Mouse (Mus musculus) kidney, embryonic 15.5 days (tissue): ENCODE measurements around the gene Eri3. TPM values are rescaled to one million over a fixed set of nuclear protein-coding genes. Genes with fewer than 3 reads are reported as not detected.
A peak's percentile ranks its signal among the peaks of the same experiment; 100 is the strongest.

Experiments used
- ATAC-seq: fragments of 200-750 bp; cut with Nextera tagmentation; replicated peaks from 2 replicates; pipeline ENCODE4 v1.8.0; 2017; ENCODE audit warnings: moderate TSS enrichment; ENCODE audit not compliant: low FRiP score
- H3K27ac ChIP-seq: fragments of 300-500 bp; sonication (generic); 2 replicates; pipeline ENCODE4 v1.5.1; 2015; ENCODE audit warnings: mild to moderate bottlenecking, inconsistent platforms
- H3K27me3 ChIP-seq: fragments of 300-500 bp; sonication (generic); 2 replicates; pipeline ENCODE4 v1.6.1; 2015; ENCODE audit warnings: inconsistent platforms
- H3K36me3 ChIP-seq: fragments of 300-500 bp; sonication (generic); 2 replicates; pipeline ENCODE4 v1.6.1; 2015; ENCODE audit warnings: inconsistent platforms
- H3K4me1 ChIP-seq: fragments of 300-500 bp; sonication (generic); 2 replicates; pipeline ENCODE4 v1.6.1; 2015; ENCODE audit warnings: inconsistent platforms
- H3K4me2 ChIP-seq: fragments of 300-500 bp; sonication (generic); 2 replicates; pipeline ENCODE4 v1.6.1; 2015; ENCODE audit warnings: moderate library complexity, mild to moderate bottlenecking, inconsistent platforms
- H3K4me3 ChIP-seq: fragments of 300-500 bp; sonication (generic); replicated peaks from 2 replicates; pipeline ENCODE4 v1.5.1; 2015; ENCODE audit warnings: mild to moderate bottlenecking, inconsistent platforms
- H3K9ac ChIP-seq: fragments of 300-500 bp; sonication (generic); 2 replicates; pipeline ENCODE4 v1.6.1; 2015; ENCODE audit warnings: mild to moderate bottlenecking, inconsistent platforms
- H3K9me3 ChIP-seq: fragments of 300-500 bp; sonication (generic); replicated peaks from 2 replicates; pipeline ENCODE4 v1.6.1; 2016; ENCODE audit warnings: inconsistent platforms
- WGBS: fragments of 180-500 bp; shearing (Covaris S2); methylation state at CpG from one replicate; pipeline ENCODE4 v1.1.7; 2015; ENCODE audit warnings: mixed read lengths; 5-methylcytosine and 5-hydroxymethylcytosine counted together
- polyA plus RNA-seq: library from polyadenylated mRNA; unstranded; fragments of >200 nt; fragmentation: Nextera tagmentation; extraction: Ambion mirVana; gene quantifications from 2 replicates; pipeline ENCODE4 v1.2.1, GENCODE M21; 2015

The Eri3 gene
- polyA plus RNA-seq, 1 experiment from 2014 or later: 149 TPM

DNA sequence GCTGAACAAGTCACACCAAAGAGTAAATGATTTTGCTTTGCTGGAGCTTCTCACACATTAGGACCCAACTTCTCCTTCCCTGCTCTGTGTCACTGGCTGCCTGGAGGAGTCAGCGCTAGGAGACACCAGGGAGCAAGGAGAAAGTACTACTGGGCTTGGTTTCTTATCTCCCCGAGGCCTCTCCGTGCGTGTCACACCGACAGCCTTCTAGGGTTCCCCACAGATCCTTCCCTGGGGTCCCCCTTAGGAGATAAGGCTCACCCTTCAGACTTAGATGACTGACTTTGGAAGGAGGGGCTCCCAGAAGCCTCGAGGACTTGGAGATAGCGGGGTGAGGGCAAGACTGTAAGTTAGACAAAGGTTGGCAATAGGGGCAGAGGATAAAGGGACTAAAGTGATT lies 84.5 kb downstream of the Eri3 start:
- Histone ChIP-seq H3K27me3 (no peaks in the 10 kb centered on the region), H3K9me3 (no peaks in the 10 kb centered on the region), H3K9ac (no peak overlapping the region), H3K36me3 (0 out of 2 replicates have a peak, but pooled peaks cover 17% of the 10 kb centered on the region), H3K27ac (no peak overlapping the region), H3K4me3 (no peak overlapping the region), H3K4me2 (no peak overlapping the region), H3K4me1 (peaks cover 17% of the 10 kb centered on the region)
- WGBS: 86% methylated on average over 7 of the region's 7 CpGs
- ATAC-seq: no peak

DNA sequence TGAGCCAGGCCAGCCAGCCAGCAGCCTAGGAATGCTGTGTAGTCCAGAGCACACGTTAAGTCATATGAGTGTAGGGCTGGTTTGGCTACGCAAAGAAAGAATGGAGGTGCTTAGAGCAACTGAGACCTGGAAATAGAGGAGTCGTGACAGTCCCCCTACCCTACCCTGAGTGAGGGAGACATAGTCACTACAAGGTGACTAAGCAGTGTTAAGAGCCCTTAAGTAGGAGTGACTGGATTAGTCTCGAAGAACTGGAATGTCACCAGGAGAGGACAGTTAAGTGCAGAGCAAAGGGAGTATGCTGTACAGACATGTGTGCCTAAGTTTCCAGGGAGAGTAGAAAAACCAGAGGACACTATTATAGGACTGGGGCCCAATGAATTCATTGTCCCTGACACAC lies 86.0 kb downstream of the Eri3 start:
- no peak for ATAC-seq
- Histone ChIP-seq H3K27me3 (no peaks in the 10 kb centered on the region), H3K4me3 (no peak overlapping the region), H3K27ac (no peak overlapping the region), H3K9me3 (no peaks in the 10 kb centered on the region), H3K4me2 (no peak overlapping the region), H3K9ac (no peak overlapping the region), H3K4me1 (peaks cover 6% of the 10 kb centered on the region; the same call in 1 of the 2 replicates), H3K36me3 (peaks cover 27% of the 10 kb centered on the region)
- WGBS: 83% methylated on average over 4 of the region's 4 CpGs

DNA sequence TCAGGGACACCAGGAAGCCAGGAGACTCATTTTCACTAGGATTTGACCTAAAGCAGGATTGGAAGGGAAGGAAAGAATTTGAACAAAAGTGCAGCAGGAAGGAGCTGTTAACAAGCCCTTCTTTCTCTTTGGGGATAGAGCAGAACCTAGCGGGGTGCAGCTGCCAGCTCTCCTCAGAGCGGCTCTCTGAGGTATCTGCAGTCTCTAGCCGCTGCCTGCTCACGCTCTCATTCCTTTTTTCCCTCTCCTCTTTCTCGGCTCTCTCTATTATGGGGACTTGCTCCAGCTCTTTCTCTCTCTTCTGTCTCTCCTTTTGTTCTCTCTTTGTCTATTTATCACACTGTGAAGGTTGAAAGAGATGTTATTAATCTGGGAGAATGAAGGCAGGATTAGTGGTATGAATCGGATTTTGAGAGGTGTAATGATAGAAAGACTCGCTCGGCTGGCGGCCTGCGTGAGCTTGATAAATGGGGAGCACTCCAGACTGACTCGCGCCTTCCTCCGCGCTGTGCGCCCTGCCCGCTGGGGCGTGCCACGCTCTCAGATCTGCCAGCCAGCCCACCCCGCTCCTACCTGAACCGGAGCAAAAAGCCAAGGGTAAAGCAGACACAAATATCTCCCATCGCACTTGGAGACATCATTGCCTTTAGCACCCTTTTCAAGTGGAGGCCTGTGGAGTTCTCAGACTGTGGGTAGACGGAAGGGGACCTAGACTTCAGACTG lies 86.9 kb downstream of the Eri3 start:
- H3K4me1 ChIP-seq: peaks cover 6% of the 10 kb centered on the region; the same call in 1 of the 2 replicates
- H3K27ac ChIP-seq: no peak overlapping the region
- peaks cover 30% of the 10 kb centered on the region for H3K36me3 ChIP-seq
- no peaks in the 10 kb centered on the region for H3K9me3 ChIP-seq
- ATAC-seq: no peak
- no peak overlapping the region for H3K9ac ChIP-seq
- H3K4me2 ChIP-seq: no peak overlapping the region
- WGBS: 53% methylated on average over 22 of the region's 22 CpGs
- no peaks in the 10 kb centered on the region for H3K27me3 ChIP-seq
- no peak overlapping the region for H3K4me3 ChIP-seq

DNA sequence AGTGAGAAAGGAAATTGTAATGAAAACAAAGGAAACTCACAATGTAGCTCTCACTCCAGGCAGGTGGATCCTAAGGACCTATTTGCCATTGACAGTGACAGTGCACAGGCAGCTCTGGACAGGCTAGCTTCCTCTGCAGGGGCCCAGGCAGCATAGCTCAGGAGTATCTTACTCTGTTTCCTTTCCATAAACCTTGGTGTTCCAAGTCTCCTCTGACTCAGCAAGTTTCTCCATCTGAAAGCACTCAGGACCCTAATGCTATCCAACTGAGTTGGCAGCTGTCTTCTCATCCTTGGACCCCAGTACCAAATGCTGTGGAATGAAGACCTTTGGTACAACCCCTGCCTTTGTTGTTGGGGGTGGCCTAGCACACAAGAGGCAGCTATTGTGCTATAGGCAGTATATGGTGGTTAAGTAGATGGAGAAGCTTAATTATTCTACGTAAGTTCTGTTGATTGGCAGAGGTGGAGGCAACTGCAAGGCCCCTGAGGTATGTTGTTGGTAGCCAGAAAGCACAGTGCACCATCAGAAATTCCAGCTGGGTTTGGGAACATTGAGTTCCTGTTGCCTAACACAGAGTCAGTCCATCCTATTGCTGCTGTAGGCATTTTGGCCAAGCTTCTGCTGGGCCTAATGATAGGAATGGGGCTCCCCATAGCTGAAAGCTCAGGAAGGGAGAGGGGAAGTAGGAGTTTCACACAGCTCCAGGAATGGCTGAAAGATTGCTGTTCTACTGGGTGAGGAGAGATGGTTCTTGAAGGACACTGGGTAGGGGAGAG lies 90.9 kb downstream of the Eri3 start:
- ATAC-seq: no peak
- H3K4me1 ChIP-seq: peaks cover 19% of the 10 kb centered on the region
- H3K9ac ChIP-seq: no peak overlapping the region
- no peaks in the 10 kb centered on the region for H3K27me3 ChIP-seq
- H3K36me3 ChIP-seq: peaks cover 13% of the 10 kb centered on the region
- WGBS: 100% methylated on average over 1 of the region's 1 CpGs
- H3K9me3 ChIP-seq: no peaks in the 10 kb centered on the region
- no peak overlapping the region for H3K4me3 ChIP-seq
- H3K27ac ChIP-seq: no peak overlapping the region
- no peak overlapping the region for H3K4me2 ChIP-seq

DNA sequence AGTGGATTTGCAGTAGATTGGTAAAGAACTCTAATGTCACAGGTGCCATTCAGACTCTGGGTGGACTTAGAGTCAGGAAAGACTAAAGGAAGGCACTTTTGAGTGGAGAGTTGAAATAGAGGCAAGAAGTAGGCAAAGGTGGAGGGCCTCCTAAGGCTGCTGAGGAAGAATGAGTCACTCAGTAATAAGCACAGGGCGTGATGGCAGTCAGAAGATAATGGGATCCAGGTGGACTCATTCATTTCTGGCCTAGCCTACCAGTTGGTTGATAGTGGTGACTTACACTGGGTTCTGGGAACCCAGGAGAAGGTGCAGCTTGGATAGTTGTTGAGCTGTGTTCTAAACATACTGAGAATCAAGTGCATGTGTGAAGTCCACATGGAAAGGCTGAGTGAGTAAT lies 91.6 kb downstream of the Eri3 start:
- no peak overlapping the region for H3K4me2 ChIP-seq
- no peaks in the 10 kb centered on the region for H3K9me3 ChIP-seq
- no peak overlapping the region for H3K9ac ChIP-seq
- peaks cover 17% of the 10 kb centered on the region for H3K4me1 ChIP-seq
- peaks cover 16% of the 10 kb centered on the region for H3K36me3 ChIP-seq
- 82% methylated on average over 1 of the region's 1 CpGs for WGBS
- no peak overlapping the region for H3K27ac ChIP-seq
- H3K27me3 ChIP-seq: peaks cover 5% of the 10 kb centered on the region; the same call in 1 of the 2 replicates
- ATAC-seq: no peak
- no peak overlapping the region for H3K4me3 ChIP-seq

DNA sequence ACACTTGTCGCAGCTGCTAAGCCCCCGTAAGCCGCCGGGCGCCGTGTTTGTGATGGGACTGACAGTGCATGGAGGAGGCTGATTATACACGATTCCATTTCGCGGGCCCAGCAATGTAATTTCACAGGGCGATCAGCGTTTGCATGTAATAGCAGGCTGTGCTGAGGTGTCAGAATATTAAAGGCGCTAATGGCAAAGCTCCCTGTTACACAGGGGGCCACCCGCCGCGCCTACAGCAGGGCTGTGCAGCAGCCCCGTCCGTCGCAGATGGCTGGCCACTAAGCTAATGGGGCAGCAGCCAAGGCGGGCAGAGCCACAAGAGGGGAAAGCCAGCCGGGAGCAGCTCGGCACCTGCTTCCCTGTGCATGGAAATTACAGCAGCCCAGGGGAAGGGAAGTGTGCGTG lies 94.9 kb downstream of the Eri3 start:
- H3K4me3 ChIP-seq: no peak overlapping the region
- H3K9ac ChIP-seq: no peak overlapping the region
- H3K9me3 ChIP-seq: no peaks in the 10 kb centered on the region
- WGBS: 46% methylated on average over 22 of the region's 22 CpGs
- peak; percentile 59; the same call in 1 of the 2 replicates for ATAC-seq
- H3K4me2 ChIP-seq: 0 out of 2 replicates have a peak overlapping the region, but pooled peaks have one; percentile 2
- H3K27me3 ChIP-seq: peaks cover 11% of the 10 kb centered on the region; the same call in 1 of the 2 replicates
- no peak overlapping the region for H3K27ac ChIP-seq
- peaks cover 33% of the 10 kb centered on the region for H3K36me3 ChIP-seq
- H3K4me1 ChIP-seq: peaks cover 13% of the 10 kb centered on the region

DNA sequence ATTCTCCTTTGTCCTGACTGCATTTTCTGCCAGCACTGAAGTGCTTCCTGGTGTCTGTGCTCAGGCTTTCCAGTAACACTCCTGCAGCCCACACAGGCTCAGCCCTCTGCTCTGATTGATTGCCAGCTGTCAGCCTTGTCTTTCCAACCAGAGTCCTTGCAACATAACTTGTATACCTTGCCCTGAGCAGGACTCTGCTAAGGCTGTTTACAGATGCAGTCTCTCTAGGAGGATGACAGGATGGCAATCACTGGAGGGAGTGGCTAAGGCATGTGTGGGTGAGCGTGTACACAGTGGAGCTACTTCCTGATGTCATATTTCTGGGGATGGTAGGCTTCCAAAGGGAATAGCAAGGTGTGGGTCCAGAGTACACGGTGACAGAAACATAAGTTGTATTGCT lies 95.7 kb downstream of the Eri3 start:
- H3K27ac ChIP-seq: no peak overlapping the region
- no peak overlapping the region for H3K4me3 ChIP-seq
- H3K9me3 ChIP-seq: no peaks in the 10 kb centered on the region
- H3K27me3 ChIP-seq: peaks cover 11% of the 10 kb centered on the region; the same call in 1 of the 2 replicates
- peaks cover 33% of the 10 kb centered on the region for H3K36me3 ChIP-seq
- H3K4me1 ChIP-seq: peaks cover 13% of the 10 kb centered on the region
- no peak overlapping the region for H3K9ac ChIP-seq
- ATAC-seq: no peak
- no peak overlapping the region for H3K4me2 ChIP-seq
- 74% methylated on average over 2 of the region's 2 CpGs for whole genome bisulfite sequencing

DNA sequence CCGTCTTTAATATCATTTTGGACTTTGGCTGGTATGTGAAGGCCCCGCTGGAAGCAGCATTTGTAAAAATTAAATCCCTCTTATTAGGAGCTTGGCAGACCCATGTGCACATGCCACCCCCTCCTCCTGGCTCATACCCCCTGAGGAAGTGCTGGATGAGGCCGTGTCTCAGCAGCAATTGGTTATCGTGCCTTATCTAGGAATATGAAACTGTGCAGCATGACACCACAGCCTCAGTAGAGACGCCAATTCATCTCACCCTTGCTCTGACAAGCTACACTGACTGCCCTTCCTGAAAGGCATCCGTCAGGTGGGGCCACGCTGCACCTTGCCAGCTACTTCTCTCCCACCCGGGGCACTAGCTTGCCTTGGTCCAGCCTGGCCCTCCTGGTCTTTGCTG lies 96.3 kb downstream of the Eri3 start:
- Histone ChIP-seq H3K4me1 (peaks cover 18% of the 10 kb centered on the region), H3K27ac (no peak overlapping the region), H3K9ac (no peak overlapping the region), H3K27me3 (peaks cover 11% of the 10 kb centered on the region; the same call in 1 of the 2 replicates), H3K36me3 (peaks cover 28% of the 10 kb centered on the region), H3K9me3 (no peaks in the 10 kb centered on the region), H3K4me2 (no peak overlapping the region), H3K4me3 (no peak overlapping the region)
- WGBS: 81% methylated on average over 8 of the region's 8 CpGs
- ATAC-seq: no peak

DNA sequence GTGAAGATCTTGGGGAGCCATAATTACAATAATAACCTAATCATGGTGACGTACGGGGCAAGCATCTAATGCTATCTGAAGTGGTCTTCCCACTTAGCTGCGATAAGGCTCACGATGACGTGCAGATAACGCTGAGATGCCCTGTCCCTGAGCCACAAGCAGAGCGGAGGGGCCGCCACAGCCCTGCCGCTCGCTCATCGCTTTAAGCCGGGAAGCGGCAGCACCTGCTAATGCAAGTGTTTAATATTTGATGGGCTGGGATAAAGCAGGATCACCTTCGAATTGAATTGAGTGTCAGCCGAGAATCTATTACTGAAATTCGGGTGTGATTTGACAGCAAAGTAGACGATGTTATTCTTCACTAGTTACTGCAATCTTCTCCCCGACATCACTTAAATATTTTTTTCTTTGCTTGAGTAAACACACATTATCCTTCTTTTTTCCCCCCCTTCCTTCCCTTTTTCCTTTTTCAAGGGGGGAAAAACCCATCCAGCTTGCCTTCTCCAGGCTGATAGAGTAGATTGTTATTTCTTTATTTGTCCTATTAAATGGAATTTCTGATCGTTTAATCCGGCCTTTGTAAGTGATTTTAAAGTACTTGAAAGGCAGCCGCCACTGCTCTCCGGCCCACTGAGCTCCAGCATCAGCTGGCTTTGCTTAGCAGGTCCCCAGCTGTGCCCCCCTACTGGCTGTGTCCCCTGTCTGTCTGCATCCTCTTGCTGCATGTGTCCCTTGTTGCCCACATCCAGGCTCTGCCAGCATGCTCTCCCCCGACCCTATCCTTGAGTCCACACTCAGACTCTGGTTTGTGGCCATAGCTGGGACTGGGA lies 97.0 kb downstream of the Eri3 start:
- no peak for ATAC-seq
- Histone ChIP-seq H3K9me3 (no peaks in the 10 kb centered on the region), H3K4me3 (no peak overlapping the region), H3K27me3 (peaks cover 11% of the 10 kb centered on the region; the same call in 1 of the 2 replicates), H3K36me3 (peaks cover 28% of the 10 kb centered on the region), H3K4me2 (no peak overlapping the region), H3K27ac (no peak overlapping the region), H3K4me1 (peaks cover 24% of the 10 kb centered on the region), H3K9ac (no peak overlapping the region)
- 81% methylated on average over 23 of the region's 23 CpGs for WGBS

DNA sequence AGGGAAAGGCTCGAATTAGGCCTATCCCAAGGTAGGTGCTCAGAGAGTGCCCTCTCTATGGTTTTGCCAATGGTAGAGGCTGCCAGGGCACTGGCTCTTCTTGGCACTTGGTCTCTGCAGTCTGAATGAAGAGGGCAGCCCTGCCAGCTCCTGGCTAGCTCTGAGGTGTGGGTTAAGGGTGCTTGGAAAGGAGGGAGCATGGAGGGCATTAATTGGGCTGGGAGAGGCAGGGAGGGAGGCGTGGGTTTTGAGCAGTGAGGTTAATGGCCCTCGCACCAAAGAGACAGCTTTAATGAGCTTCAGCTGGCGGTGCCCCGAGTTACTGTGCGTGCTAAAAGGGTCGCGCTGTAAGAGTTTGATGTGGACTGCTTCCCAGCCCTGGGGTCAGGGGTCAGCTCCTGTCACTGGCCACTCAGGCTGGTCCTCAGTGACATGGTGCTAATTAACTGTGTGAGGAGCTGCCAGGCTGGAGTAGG lies 101.5 kb downstream of the Eri3 start:
- H3K36me3 ChIP-seq: peaks cover 25% of the 10 kb centered on the region
- peak; percentile 66 for ATAC-seq
- peaks cover 43% of the 10 kb centered on the region for H3K4me1 ChIP-seq
- H3K27me3 ChIP-seq: peaks cover 7% of the 10 kb centered on the region; the same call in 1 of the 2 replicates
- WGBS: 24% methylated on average over 8 of the region's 8 CpGs
- no peak overlapping the region for H3K27ac ChIP-seq
- no peak overlapping the region for H3K9ac ChIP-seq
- H3K9me3 ChIP-seq: no peaks in the 10 kb centered on the region
- H3K4me2 ChIP-seq: no peak overlapping the region
- no peak overlapping the region for H3K4me3 ChIP-seq

DNA sequence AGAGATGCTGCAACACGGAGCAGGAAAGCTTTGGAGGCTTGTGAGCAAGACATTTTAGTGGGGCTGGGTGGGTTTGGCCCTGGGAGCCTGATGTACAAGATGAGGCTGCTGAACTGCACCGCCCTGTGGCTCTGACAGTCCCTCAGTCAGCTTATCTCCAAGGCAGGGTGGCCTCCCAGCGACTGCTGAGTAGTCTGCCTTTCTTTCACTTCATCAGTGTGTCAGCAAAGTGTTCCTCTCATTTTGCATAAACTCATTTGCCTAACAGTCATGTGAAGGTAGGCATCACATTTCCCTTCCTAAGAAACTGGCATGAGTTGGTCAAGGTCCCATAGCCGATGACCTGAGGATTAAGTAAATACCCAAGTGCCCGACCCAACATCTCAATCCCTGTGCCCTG lies 102.6 kb downstream of the Eri3 start:
- H3K27ac ChIP-seq: no peak overlapping the region
- no peaks in the 10 kb centered on the region for H3K9me3 ChIP-seq
- ATAC-seq: no peak
- no peak overlapping the region for H3K4me3 ChIP-seq
- 55% methylated on average over 5 of the region's 5 CpGs for WGBS
- peaks cover 24% of the 10 kb centered on the region for H3K36me3 ChIP-seq
- H3K4me2 ChIP-seq: no peak overlapping the region
- H3K9ac ChIP-seq: no peak overlapping the region
- H3K4me1 ChIP-seq: peaks cover 53% of the 10 kb centered on the region
- peaks cover 3% of the 10 kb centered on the region; the same call in 1 of the 2 replicates for H3K27me3 ChIP-seq
